Mouse (Mus musculus): ENCODE data around the gene Tcirg1. TPM values are rescaled to one million over a fixed set of nuclear protein-coding genes. Genes with fewer than 3 reads are reported as not detected.
A peak's percentile ranks its signal among the peaks of the same experiment; 100 is the strongest.

Gene Tcirg1
- polyA plus RNA-seq, 1 experiment from 2014 or later: 46.6 TPM

DNA sequence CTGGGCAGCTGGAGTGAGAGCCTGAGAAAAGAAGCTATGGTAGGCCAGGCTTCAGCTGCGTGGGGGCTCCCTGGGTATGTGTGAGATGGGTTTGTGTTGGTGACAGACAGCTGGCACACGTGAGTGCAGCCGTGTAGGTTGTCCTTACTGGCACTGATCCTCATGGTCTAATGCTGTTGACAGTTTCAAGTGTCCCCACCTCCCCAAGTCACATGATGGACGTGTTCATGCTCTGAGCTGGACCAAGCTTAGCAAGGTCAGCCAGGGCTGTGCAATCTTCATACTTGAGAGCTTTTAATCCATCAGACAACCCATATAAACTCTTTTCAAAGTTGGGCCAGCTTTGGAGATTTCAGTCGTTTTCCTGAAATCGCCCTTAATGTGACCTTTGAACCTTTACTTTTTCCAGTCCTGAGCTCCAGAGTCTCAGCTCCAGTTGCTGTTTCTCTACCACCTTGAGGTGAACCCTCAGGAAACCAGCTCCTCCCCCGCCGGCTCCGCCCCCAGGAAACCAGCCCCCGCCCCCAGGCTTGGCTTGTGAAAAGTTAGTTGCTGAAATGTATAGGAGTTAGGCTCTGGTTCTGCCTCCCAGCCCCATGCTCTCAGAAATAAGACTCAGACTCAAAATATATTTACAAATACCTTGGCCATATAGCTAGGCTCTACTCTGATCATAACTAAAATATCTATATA lies 39.1 kb upstream of the Tcirg1 start:
- no peak overlapping the region for H3K27ac ChIP-seq (ENCODE audit: low read length)
- H3K9me3 ChIP-seq (replicated peaks; ENCODE audit: control insufficient read depth, low read length): no peaks in the 10 kb centered on the region
- no peak overlapping the region for H3K9ac ChIP-seq (ENCODE audit: low read length)
- no peak overlapping the region for H3K4me2 ChIP-seq (ENCODE audit: low read depth, low read length)
- H3K4me1 ChIP-seq (ENCODE audit: control insufficient read depth, insufficient read depth, low read length): peaks cover 3% of the 10 kb centered on the region; the same call in 1 of the 2 replicates
- 28% methylated on average over 10 of the region's 10 CpGs for WGBS
- H3K27me3 ChIP-seq (ENCODE audit: control insufficient read depth, insufficient read depth, low read length): no peaks in the 10 kb centered on the region
- no peak overlapping the region for H3K4me3 ChIP-seq (replicated peaks; ENCODE audit: low read length)
- ATAC-seq (ENCODE audit: insufficient read depth, low FRiP score): no peak; the same call in 1 of the 2 replicates
- no peaks in the 10 kb centered on the region for H3K36me3 ChIP-seq (ENCODE audit: control insufficient read depth, insufficient read depth, low read length)

DNA sequence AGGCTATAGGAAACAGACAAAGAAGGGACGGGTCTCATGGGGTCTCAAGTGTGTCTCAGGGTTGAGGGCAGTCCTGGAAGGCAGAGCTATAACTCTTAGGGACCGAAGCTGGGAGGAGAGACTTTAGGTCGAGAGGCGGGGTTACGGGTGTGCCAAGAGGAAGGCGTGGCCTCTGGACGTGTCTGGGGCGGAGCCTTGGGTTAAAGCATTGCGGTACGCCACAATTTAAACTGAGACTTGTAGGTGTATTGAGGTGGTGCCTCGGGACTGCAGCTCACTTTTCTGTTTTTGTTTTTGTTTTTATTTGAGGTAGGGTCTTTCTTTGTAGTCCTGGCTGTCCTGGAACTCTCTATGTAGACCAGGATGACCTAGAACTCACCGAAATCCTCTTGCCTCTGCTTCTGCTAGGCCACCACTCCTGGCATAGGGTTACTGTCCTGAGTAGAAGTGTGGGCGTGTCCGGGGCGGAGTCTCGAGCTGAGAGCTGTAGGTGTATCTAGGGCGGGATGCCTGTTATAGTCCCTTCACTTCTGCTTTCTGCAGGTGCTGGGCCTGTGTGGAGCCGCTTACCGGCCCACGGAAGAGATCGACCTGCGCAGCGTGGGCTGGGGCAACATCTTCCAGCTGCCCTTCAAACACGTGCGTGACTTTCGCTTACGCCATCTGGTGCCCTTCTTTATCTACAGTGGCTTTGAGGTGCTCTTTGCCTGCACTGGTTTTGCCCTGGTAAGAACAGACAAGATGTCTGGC lies 36.2 kb upstream of the Tcirg1 start:
- 23% methylated on average over 27 of the region's 27 CpGs for WGBS
- peaks cover 3% of the 10 kb centered on the region; the same call in 1 of the 2 replicates for H3K4me1 ChIP-seq (ENCODE audit: control insufficient read depth, insufficient read depth, low read length)

DNA sequence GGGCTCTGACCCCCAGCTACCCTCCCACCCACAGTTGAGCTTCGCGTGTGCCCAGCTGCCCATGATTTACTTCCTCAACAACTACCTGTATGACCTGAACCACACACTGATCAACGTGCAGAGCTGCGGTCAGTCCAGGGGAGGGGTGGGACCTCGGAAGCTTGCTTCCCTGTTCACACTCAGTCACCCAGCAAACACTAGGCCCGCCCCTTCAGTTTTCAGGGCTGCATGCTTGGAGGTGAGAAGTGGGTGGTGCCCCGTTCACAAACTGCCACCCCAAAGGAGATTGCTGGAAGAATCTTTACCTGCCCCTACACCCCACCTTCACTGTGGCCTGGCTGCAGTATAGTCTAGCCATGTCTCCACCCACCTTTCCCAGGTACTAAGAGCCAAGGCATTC lies 35.4 kb upstream of the Tcirg1 start:
- Histone ChIP-seq H3K4me1 (ENCODE audit: control insufficient read depth, insufficient read depth, low read length) (peaks cover 3% of the 10 kb centered on the region; the same call in 1 of the 2 replicates), H3K4me3 (replicated peaks; ENCODE audit: low read length) (no peak overlapping the region), H3K27ac (ENCODE audit: low read length) (no peak overlapping the region), H3K9ac (ENCODE audit: low read length) (no peak overlapping the region), H3K36me3 (ENCODE audit: control insufficient read depth, insufficient read depth, low read length) (no peaks in the 10 kb centered on the region), H3K27me3 (ENCODE audit: control insufficient read depth, insufficient read depth, low read length) (no peaks in the 10 kb centered on the region), H3K9me3 (replicated peaks; ENCODE audit: control insufficient read depth, low read length) (no peaks in the 10 kb centered on the region), H3K4me2 (ENCODE audit: low read depth, low read length) (no peak overlapping the region)
- 76% methylated on average over 7 of the region's 7 CpGs for WGBS
- ATAC-seq (ENCODE audit: insufficient read depth, low FRiP score): no peak

More for the DNA sequence above, 36.2 kb upstream of the Tcirg1 start:
- Histone ChIP-seq H3K9ac (ENCODE audit: low read length) (no peak overlapping the region), H3K4me3 (replicated peaks; ENCODE audit: low read length) (peak overlapping the region; percentile 23; the same call in 1 of the 2 replicates), H3K27me3 (ENCODE audit: control insufficient read depth, insufficient read depth, low read length) (no peaks in the 10 kb centered on the region), H3K27ac (ENCODE audit: low read length) (no peak overlapping the region), H3K9me3 (replicated peaks; ENCODE audit: control insufficient read depth, low read length) (no peaks in the 10 kb centered on the region), H3K36me3 (ENCODE audit: control insufficient read depth, insufficient read depth, low read length) (no peaks in the 10 kb centered on the region), H3K4me2 (ENCODE audit: low read depth, low read length) (peak overlapping the region; percentile 39; the same call in 1 of the 2 replicates)
- ATAC-seq (ENCODE audit: insufficient read depth, low FRiP score): peak; percentile 78

DNA sequence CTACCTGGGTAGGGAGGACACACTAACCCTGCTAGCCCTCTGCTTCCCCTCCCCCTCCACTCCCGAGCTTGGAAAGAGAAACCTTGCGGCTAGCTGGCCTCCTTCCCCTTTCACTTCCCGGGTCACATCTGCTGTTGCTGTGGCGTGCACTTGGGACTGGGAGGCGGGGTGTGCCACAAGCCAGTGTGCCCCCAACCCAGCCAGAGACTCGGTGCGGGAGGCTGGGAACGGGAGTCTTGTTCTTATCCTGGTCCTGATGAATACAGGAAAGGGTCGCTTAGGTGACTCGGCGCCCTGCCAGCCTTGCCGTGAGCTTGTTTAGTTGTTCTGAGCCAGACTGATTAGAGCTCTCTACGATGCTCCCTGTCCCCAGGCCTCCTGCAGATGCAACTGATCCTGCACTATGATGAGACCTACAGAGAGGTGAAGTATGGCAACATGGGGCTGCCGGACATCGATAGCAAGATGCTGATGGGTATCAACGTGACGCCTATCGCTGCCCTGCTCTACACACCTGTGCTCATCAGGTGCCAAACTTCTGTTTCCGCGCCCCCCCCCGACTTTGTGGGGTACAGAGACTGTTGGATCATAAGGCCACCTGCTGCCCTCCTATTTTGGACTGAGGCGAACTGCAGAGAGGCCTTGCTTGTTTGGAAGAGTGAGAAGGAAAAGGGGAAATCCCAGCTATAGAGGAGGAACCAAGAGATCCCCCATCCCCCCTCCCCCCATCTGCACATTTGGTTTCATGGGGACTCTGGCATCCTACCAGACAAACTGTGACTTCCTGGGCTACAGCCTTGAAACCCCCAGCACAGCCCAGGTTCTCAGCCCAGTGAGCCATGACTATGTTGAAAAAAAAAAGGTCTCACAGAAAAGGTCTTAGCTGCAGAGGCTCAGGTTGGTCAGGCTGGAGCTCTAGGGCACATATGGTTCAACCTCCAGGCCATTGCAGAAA lies 29.2 kb upstream of the Tcirg1 start:
- H3K4me1 ChIP-seq (ENCODE audit: control insufficient read depth, insufficient read depth, low read length): peaks cover 16% of the 10 kb centered on the region
- 8% methylated on average over 22 of the region's 22 CpGs for WGBS
- H3K36me3 ChIP-seq (ENCODE audit: control insufficient read depth, insufficient read depth, low read length): no peaks in the 10 kb centered on the region
- H3K4me3 ChIP-seq (replicated peaks; ENCODE audit: low read length): peak overlapping the region; percentile 58
- H3K27ac ChIP-seq (ENCODE audit: low read length): peak overlapping the region; percentile 38
- no peaks in the 10 kb centered on the region for H3K9me3 ChIP-seq (replicated peaks; ENCODE audit: control insufficient read depth, low read length)
- no peak for ATAC-seq (ENCODE audit: insufficient read depth, low FRiP score)
- peak overlapping the region; percentile 79 for H3K9ac ChIP-seq (ENCODE audit: low read length)
- H3K27me3 ChIP-seq (ENCODE audit: control insufficient read depth, insufficient read depth, low read length): no peaks in the 10 kb centered on the region
- H3K4me2 ChIP-seq (ENCODE audit: low read depth, low read length): peak overlapping the region; percentile 82

DNA sequence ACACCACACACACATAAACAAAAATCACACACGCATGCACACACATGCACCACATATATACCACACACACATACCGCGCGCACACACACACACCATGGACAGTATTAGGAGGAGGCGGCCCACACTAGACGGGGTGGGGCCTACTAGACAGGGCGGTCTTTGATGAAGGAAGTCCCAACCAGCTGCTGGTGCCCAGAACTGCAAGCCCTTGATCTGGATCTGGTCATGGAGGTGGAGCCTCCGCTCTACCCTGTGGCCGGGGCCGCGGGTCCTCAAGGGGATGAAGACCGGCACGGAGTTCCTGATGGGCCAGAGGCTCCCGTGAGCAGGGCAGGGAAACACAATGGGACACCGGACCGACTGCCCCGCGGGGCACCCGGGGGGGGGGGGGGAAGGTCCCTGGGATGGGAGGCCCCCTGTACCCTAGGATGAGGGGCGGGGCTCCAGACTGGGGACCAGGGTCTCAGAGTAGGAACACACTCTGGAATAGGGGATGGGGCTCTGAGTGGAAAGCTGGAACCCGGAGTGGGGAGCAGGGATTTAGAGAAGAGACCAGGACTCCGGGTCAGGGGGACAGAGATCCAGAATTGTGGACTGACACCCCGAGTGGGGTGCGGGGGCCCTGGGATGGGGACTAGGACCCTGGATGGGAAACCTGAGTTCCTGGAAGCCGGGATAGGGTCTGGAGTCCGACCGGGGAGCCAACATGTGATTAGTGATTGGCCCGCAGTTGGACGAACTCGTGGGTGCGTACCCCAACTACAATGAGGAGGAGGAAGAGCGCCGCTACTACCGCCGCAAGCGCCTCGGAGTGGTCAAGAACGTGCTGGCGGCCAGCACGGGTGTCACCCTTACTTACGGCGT lies 28.3 kb upstream of the Tcirg1 start, which contains the start of gene Unc93b1:
Gene Unc93b1 (plus strand): TSS at position 155 of the 864 bp plus-strand sequence.
- peak; percentile 90 for ATAC-seq (ENCODE audit: insufficient read depth, low FRiP score)
- no peaks in the 10 kb centered on the region for H3K27me3 ChIP-seq (ENCODE audit: control insufficient read depth, insufficient read depth, low read length)
- peak within 1 kb of the TSS; percentile 82 for H3K4me2 ChIP-seq (ENCODE audit: low read depth, low read length)
- peak within 1 kb of the TSS; percentile 38 for H3K27ac ChIP-seq (ENCODE audit: low read length)
- H3K36me3 ChIP-seq (ENCODE audit: control insufficient read depth, insufficient read depth, low read length): no peaks in the 10 kb centered on the region
- peak within 1 kb of the TSS; percentile 79 for H3K9ac ChIP-seq (ENCODE audit: low read length)
- H3K9me3 ChIP-seq (replicated peaks; ENCODE audit: control insufficient read depth, low read length): no peaks in the 10 kb centered on the region
- peaks cover 22% of the 10 kb centered on the region for H3K4me1 ChIP-seq (ENCODE audit: control insufficient read depth, insufficient read depth, low read length)
- H3K4me3 ChIP-seq (replicated peaks; ENCODE audit: low read length): peak within 1 kb of the TSS; percentile 58
- 7% methylated on average over 42 of the region's 42 CpGs for whole genome bisulfite sequencing

DNA sequence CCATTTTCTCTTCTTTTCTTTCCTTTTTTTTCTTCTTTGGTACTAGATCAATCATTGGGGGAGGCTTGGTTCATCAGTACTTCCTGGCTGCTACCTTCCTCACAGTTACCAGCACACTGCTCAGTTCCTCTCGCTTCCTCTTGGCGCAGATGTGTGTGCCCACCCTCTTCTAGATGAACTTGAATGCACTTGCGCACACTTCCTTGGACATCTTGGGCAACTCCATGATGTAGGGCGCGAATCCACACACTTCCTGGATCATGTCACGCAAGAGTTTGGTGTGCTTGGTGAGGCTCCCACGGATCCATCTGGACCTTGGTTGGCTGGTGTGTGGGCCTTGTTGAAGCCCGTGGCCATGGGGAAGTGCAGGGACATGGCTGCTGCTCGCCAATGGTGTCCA lies 24.8 kb upstream of the Tcirg1 start:
- no peaks in the 10 kb centered on the region for H3K27me3 ChIP-seq (ENCODE audit: control insufficient read depth, insufficient read depth, low read length)
- WGBS: 83% methylated on average over 9 of the region's 9 CpGs
- H3K4me3 ChIP-seq (replicated peaks; ENCODE audit: low read length): no peak overlapping the region

DNA sequence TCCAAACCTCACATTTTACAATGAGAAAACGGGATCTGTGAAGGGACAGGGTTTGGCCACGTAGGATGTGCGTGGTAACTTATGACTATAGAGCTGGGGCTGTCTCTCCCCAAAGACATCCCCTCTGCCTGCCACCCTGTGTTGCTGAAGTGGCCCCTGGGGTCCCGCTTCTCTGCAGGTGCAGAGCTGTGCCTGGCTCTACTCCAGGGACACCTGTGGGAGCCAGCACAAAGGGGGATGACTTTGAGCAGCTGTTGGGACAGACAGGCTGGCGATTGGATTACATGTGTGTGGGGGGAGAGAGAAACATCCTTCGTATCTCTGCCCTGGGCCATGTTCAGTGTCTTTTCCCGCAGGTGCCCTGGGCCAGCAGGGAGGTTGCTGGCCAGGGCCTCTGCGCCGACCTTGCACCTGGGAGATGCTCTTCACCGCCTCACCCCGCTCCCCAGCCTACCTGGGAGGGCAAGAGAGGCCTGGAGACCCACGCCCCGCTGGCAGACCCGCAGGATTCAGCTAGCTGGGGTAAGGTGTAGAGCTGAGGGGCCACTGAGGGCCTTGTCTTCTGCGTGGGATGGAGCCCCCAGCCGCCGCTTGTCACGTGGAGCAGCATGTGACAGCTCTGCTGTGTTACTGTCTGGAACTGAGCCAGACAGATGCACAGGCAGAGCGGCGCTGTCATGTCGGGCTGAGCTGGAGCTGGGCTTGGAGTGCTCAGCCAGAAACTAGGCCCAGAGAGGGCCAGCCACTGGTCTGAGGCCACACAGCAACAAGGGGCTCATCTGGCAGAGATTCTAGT lies 23.5 kb upstream of the Tcirg1 start:
- Histone ChIP-seq H3K4me1 (ENCODE audit: control insufficient read depth, insufficient read depth, low read length) (peaks cover 22% of the 10 kb centered on the region), H3K4me3 (replicated peaks; ENCODE audit: low read length) (no peak overlapping the region), H3K9ac (ENCODE audit: low read length) (no peak overlapping the region), H3K4me2 (ENCODE audit: low read depth, low read length) (no peak overlapping the region), H3K9me3 (replicated peaks; ENCODE audit: control insufficient read depth, low read length) (no peaks in the 10 kb centered on the region), H3K27me3 (ENCODE audit: control insufficient read depth, insufficient read depth, low read length) (no peaks in the 10 kb centered on the region), H3K36me3 (ENCODE audit: control insufficient read depth, insufficient read depth, low read length) (no peaks in the 10 kb centered on the region), H3K27ac (ENCODE audit: low read length) (peak overlapping the region; percentile 77)
- 63% methylated on average over 21 of the region's 21 CpGs for WGBS
- ATAC-seq (ENCODE audit: insufficient read depth, low FRiP score): no peak

More for the DNA sequence above, 24.8 kb upstream of the Tcirg1 start:
- H3K36me3 ChIP-seq (ENCODE audit: control insufficient read depth, insufficient read depth, low read length): no peaks in the 10 kb centered on the region
- no peaks in the 10 kb centered on the region for H3K9me3 ChIP-seq (replicated peaks; ENCODE audit: control insufficient read depth, low read length)
- no peak overlapping the region for H3K27ac ChIP-seq (ENCODE audit: low read length)
- no peak for ATAC-seq (ENCODE audit: insufficient read depth, low FRiP score)
- no peak overlapping the region for H3K4me2 ChIP-seq (ENCODE audit: low read depth, low read length)
- H3K4me1 ChIP-seq (ENCODE audit: control insufficient read depth, insufficient read depth, low read length): peaks cover 31% of the 10 kb centered on the region
- no peak overlapping the region for H3K9ac ChIP-seq (ENCODE audit: low read length)

Measured in stomach, embryonic 16.5 days (tissue).